Mouse (Mus musculus): ENCODE data around the gene Arhgap8.
"Not testable (repeated sequence)": the region's sequence is repeated elsewhere in the genome, so short reads cannot be mapped to it uniquely, and the experiment has no call there.

Arhgap8 gene

DNA sequence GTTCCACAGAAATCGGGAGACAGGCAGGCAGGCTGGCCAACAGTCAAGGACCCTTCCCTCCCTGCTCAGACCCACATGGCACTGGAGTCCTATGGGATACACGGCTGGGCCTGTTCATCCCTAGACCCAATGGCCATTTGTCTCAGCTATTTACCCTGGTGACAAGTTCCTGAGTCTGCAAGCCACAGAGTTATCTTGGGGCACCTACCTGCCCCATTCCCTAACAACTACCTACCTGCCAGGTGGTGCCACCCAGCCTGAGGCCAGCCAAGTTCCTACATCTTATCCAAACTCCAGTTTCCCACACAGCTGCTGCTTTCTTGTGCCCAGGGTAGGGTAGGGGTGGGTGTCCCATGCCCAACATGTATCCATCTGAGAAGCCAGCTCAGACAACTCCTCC, 21.7 kb upstream of the Arhgap8 start:
- no peak for DNase-seq

DNA sequence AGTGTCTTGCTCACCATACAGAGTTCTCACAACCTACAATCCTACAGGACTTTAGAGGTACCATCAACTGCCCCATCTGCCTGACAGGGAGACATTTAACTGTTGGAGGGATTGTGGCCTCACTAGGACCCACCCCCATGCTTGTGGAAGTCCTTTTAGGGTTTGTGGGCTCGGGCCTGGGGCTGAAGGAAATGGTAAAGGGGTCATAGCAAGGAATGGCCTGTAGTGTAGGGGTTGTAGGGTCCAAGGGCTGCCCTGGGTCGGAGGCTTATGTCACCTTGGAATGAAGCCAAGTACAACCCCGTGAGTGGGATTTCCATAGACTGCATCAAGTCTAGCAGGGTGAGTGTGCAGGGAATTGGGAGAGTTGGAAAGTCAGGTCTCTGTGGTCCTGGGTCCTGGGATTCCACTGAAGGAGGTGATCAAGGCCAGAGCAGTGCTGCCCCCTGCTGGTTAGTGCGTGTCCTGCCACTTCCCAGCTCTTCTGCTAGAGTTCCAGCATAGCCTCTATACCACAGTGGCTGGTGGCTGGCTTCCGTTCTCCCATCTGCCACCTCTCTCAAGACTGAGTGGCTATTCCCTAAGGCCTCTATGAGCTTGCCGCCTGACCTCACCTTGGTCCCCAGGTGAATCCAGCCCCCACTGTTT, 19.6 kb upstream of the Arhgap8 start:
- peak; percentile 76 for DNase-seq

GRCm38 (mm10) chr15:84701947-84702346, 17.9 kb upstream of the Arhgap8 start:
- peak; percentile 73 for DNase-seq

DNA sequence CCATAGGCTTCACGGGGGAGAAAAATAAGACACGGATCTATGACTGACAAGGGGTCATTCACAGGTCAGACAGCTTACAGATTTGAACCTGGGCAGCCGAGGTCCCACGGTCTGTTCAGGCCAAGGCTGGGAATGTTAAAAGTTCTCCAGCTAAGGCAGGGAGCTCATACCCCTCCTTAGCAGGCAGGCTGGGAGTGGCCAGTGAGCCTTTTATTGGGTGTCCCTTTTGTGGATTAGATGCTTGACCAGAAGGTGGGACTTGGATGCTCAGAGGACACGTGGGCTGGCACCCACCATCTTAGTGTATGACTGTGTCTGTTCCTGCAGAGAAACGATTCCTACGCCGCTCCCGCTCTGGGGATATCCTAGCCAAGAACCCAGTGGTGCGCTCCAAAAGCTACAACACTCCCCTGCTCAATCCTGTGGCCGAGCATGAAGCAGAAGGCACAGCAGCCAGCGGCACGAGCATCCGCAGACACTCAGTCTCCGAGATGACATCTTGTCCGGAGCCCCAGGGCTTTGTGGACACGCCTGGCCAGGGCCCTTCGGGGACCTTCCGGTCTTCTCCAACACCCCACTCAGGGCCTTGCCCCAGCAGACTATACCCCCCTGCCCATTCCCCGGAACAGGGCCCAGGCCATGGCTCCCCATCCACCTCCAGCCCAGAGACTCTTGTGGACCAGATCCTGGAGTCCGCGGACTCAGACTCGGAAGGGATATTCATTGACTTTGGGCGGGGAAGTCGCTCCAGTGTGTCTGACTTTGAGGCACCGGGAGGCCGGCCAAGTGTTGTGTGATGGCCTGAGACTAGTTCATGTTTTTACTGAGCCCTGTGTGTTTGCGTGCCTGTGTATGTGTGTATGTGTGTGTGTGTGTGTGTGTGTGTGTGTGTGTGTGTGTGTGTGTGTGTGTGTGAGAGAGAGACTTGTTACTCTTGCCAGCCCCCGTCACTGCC, 17.2 kb upstream of the Arhgap8 start:
- peak; percentile 63 for DNase-seq

DNA sequence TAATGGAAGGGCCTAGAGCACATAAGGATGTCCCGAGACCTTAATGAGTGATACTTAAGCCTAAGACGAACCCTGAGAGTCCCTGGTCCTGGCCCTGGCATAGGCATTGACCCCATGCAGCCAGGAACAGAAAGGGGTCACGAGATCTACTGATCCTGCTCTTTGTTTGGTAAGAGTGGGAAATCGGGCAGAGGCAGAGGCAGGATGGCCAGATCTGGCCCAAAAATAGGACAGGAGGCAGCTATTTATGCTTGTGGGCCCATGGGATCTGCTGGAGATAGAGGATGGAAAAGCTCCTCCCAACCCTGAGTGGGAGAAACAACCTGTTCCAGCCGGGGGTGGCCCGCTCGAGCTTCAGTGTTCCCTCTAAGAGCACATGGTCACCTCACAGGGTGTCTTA, 15.9 kb upstream of the Arhgap8 start:
- no peak for DNase-seq

- DNase-seq = no peak
These were observed 14.4 kb upstream of the Arhgap8 start for GRCm38 (mm10) chr15:84705351-84705901.

GRCm38 (mm10) chr15:84706983-84707619, 12.8 kb upstream of the Arhgap8 start:
- DNase-seq = no peak

DNA sequence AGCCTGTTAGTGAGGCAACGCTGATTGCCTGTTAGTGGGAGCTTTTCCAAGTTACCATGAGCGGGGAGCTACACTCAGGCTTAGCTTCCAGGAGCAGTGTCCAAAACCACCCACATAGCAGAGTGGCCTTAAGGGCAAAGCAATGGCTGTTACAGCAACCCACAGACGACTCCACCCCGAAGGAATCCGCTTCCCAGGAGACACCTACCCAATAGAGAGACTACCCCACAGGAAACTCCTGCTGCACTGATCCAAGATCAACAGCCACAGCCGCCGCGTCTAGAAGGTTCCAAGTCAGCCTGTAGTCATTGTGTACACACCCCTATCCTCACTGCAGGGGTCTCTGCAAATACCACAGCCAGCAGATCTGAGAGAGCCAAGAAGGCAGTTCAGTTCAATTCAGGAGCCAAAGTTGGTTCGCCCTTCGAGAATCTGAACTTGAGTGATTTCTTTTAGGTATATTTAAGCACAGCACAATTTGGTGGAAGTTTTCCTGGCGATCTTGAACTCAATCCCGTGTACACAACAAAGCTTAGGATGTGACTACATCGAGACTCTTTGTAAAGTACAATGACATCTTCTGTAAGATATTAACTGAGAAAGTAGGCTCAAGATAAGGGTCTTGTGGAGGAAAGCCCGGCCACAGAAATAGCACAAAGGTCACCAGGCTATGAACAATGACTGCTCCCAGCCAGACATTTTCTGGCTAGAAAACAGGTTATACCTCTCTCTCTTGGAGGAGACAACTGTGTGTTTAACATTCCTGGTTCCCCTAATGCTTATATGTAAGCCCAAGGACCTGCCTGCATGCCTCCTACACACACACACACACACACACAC, 7.1 kb upstream of the Arhgap8 start:
- DNase-seq = no peak

DNA sequence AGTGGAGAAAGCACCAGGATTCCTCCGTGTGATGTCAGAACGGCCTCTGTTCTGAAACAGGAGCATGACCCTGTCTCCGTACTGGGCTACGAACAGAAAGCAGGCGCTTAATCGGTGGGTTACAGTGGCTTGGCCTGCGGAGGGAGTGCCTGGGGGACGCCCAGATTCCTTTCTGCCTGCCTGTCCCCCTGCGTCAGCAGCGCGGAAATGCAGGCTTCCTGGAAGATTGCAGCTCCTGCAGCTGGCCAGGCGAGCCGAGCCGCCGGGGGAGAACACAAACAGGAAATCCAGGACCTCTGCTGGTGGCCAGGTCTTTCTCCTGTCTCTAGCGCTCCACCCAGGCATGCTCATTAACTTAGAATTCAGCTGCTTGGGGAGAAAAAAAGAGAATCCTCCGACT, 5.1 kb upstream of the Arhgap8 start:
- peak; percentile 80 for DNase-seq

DNA sequence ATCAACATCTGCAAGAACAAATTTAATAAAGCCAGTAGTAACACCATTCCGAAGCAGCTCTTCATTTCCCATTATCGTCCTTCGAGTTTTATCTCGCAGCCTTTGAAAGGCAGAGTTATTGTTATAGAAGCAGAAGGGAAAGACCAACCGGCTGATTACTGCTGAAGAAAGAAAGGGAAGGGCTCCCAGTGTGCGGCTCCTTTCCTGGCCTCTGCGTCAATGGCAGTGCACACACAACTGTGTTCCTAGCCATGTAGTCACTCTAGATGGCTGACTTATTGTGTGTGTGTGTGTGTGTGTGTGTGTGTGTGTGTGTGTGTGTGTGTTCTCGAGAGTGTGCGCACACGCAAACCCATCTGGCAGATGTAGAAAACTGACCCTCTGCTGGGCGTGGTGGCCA, 4.7 kb upstream of the Arhgap8 start:
- no peak for DNase-seq

DNA sequence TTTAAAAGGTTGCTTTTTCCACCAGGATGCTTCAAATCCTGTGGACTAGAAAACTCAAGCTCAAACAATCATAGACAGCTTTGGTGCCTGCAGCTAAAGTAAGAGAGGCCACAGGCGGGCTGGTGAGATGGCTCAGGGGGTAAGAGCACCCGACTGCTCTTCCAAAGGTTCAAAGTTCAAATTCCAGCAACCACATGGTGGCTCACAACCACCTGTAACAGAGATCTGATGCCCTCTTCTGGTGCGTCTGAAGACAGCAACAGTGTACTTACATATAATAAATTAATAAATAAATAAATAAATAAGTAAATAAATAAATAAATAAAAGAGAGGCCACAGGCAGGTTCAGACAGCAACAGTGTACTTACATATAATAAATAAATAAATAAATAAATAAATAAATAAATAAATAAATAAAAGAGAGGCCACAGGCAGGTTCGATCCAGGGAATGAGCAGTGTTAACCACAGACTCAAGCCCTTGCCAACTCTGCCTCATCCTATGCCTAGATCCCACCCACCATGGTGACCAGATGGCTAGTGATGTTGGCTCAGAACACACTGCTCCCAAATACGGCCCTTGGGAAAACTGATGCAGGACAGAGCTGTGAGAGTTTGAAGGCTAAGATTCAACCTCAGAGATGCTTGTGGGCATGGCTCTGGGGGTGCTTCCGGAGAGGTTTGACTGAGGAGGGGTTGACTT, 2.1 kb upstream of the Arhgap8 start:
- DNase-seq = not testable (repeated sequence)

DNA sequence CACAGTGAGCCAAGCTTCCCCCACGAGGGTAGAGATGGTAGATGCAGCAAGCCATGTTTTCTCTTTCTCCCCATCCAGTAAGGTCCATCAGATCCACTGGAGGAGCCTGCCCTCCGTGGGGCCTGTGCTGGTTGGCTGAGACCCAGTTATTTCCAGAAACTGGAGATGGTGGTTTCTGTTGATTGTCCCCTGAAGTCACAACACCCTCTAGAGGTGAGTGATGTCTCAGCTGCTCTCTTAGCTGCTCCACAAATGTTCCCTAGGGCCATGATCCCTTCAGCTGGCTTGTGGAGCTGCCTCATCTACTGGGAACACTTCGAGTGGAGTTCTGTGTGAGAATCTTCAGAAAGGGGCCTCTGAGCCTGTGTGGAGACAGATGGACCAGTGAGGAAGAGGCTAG, 1.1 kb upstream of the Arhgap8 start:
- DNase-seq = no peak

GRCm38 (mm10) chr15:84720291-84721204, 696 bp downstream of the Arhgap8 start:
- no peak for DNase-seq

DNA sequence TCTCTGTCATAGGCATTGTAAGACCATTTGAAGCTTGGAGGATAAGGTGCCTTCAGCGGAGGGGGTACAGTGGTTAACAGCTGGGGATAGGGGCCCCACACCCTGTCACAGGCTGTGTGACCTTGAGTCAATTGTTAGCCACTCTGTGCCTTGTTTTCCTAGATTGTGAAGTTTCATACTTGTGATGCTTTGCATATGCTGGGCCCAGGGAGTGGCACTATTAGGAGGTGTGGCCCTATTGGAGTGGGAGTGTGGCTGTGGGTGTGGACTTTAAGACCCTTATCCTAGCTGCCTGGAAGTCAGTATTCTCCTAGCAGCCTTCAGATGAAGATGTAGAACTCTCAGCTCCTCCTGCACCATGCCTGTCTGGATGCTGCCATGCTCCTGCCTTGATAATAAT, 3.8 kb downstream of the Arhgap8 start:
- DNase-seq = not testable (repeated sequence)

- peak; percentile 42 for DNase-seq
These were observed 4.3 kb downstream of the Arhgap8 start for GRCm38 (mm10) chr15:84724199-84724598.

DNA sequence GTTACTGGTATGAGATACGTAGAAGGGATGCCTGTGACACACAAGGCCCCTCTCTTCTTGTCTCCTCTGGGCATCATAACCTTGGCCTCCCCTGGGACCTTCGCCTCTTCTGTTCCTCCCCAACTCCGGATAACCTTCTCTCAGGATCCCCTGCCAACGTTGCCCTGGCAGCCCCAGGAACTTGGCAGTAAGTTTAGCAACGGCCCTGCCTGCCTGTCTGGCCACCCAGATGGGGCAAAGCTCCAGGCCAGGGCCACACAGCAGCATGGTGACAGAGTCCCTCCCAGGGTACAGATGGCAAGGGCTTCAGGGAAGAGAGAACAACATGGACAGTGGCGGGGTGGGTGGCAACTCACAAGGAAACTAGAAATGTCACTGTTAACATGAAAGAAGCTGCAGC, 9.8 kb downstream of the Arhgap8 start:
- DNase-seq = no peak

- DNase-seq = no peak
These were observed 11.0 kb downstream of the Arhgap8 start for GRCm38 (mm10) chr15:84730893-84731292.

DNA sequence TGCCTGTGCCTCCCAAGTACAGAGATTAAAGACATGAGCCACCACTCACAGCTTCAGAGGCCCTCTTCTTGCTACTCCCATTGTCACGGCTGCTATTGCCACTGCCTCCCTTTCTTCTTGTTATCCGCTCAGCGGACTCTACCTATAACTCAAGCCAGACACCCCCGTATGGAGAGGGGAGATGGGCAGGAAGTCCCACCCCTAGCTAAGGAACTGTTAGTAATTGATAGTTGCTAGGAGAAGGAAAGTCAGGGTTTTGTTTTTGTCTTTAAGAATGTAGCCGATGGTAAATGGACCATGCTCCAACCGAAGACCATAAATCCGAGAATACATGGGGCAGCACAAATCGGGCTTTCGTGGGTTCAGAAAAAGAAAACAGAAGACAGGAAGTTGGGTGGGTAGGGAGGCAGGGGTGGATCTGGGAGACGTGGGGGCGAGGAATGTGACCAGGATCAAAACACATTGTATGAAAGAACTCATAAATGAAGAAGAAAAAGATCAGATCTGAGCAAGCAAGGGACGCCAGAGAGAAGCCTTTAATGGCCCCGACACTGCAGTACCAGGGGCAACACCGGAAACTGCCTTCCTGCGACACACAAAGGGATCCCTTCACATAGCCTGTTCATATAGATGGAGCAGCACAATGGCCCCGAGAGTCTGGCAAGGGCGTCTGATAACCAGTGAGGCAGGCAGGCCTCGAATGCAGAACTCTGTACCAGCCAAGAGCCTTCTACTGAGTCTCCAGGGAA, 12.0 kb downstream of the Arhgap8 start:
- no peak for DNase-seq

- no peak for DNase-seq
These were observed 12.5 kb downstream of the Arhgap8 start for GRCm38 (mm10) chr15:84732425-84732749.

GRCm38 (mm10) chr15:84736346-84736993, 16.6 kb downstream of the Arhgap8 start:
- no peak for DNase-seq
